Mouse (Mus musculus): ENCODE measurements at regions not wholly inside any gene's neighbourhood (a gene's known extent, or its start where the extent isn't known, plus 50 kb on each side); places are given as distances from the start of the nearest gene placed in this dataset.

DNA sequence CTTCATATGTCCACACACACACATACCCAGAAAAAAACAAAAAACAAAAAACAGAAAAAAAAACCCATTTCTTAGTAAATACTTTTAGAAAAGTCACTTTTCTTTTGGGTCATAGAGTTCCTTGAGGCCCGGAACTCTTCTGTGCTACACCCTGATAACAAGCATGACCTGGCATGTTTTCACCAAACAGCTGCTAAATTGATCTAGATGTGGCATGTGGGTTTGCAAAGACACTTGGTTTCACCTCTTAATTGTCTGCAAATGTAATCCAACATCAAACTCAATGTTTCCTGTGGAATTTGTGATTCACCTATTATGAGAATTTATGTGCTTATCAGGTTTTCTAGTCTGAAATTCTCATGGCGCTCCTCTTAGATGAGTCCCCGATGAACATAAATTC, 68.2 kb upstream of the Etv6 start:
- Histone ChIP-seq H3K27ac (ENCODE audit: insufficient read depth, low read depth, low read length) (no peak overlapping the region), H3K36me3 (ENCODE audit: control insufficient read depth, insufficient read depth, low read length) (no peaks in the 10 kb centered on the region), H3K27me3 (replicated peaks; ENCODE audit: control insufficient read depth, insufficient read depth, low read length) (no peaks in the 10 kb centered on the region), H3K4me3 (ENCODE audit: insufficient read depth, low read depth, low read length) (no peak overlapping the region), H3K4me1 (ENCODE audit: control insufficient read depth, insufficient read depth, low read length) (no peaks in the 10 kb centered on the region)
- 89% methylated on average over 3 of the region's 3 CpGs for WGBS
- TF ChIP-seq CTCF (conservative IDR thresholded peaks at IDR 0.05; ENCODE audit: insufficient read depth, insufficient read length, low read depth, low read length): no peak
- no peak for TF ChIP-seq POLR2A (IDR thresholded peaks at IDR 0.05; ENCODE audit: low read depth, low read length)
- no peak for DNase-seq

DNA sequence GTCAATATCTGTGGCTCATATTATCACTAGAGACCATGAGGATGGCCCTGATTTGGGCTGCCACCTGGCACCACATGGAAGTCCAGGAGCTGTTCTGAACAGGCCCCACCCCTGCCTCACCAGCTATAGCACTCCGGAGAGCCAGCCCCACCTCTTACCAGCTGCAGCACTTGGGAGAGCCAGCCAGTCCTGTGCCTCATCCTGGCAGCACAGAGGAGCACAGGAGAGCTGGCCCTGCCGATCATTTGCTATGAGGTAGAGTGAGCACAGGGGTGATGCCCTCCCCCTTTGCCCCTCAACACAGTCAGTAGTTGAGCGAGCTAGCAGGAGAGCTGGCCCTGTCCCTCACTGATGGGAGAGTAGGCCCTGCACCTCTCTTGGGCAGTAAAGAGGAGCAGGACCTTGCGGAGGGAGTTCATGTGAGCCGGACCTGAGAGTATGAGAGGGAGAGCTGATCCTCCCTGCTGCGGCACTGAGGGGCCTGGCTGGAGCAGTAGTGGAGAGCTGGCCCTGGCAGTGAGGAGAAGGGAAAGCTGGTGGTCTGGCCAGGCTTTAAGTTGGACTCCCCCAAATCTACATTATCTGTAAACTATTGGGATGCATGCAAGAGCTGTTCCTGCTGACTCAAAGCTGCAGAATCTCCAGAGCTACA, 63.3 kb upstream of the Etv6 start:
- TF ChIP-seq POLR2A (IDR thresholded peaks at IDR 0.05; ENCODE audit: low read depth, low read length): no peak
- TF ChIP-seq CTCF (conservative IDR thresholded peaks at IDR 0.05; ENCODE audit: insufficient read depth, insufficient read length, low read depth, low read length): no peak

DNA sequence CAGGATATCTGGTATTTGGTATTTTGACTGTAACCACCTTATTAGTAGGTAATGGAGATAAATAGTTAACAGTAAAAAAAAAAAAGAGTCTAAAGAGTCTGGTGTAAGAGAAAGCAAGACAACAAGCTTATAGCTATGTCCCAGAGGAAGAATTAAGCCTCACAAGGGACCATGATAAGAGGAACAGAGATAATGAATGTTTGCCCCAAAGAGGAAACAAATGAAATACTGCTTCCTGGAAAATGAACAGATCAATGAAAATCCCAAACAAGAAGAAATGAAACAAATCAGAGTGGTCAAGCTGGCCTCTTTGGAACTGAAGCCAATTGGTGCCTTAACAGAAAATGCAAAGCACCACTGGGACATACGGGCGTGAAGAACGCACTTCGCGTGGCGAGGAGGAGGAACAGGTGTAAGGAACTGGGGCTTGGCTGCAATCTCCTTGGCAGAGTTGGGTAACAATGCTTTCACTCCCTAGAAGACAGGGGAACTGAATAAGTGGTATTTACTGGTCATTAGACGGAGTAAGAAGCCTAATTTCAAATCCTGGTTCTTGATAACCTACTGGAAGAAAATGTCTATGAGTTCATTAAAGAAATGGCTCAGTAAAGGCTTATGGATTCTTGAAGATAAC, 62.2 kb upstream of the Etv6 start:
- no peak for DNase-seq
- no peak overlapping the region for H3K4me3 ChIP-seq (ENCODE audit: insufficient read depth, low read depth, low read length)
- H3K36me3 ChIP-seq (ENCODE audit: control insufficient read depth, insufficient read depth, low read length): no peaks in the 10 kb centered on the region
- TF ChIP-seq POLR2A (IDR thresholded peaks at IDR 0.05; ENCODE audit: low read depth, low read length): no peak
- no peak for TF ChIP-seq CTCF (conservative IDR thresholded peaks at IDR 0.05; ENCODE audit: insufficient read depth, insufficient read length, low read depth, low read length)
- H3K27me3 ChIP-seq (replicated peaks; ENCODE audit: control insufficient read depth, insufficient read depth, low read length): no peaks in the 10 kb centered on the region
- H3K4me1 ChIP-seq (ENCODE audit: control insufficient read depth, insufficient read depth, low read length): no peaks in the 10 kb centered on the region
- H3K27ac ChIP-seq (ENCODE audit: insufficient read depth, low read depth, low read length): no peak overlapping the region
- 91% methylated on average over 7 of the region's 7 CpGs for WGBS

More for the DNA sequence above, 63.3 kb upstream of the Etv6 start:
- no peaks in the 10 kb centered on the region for H3K36me3 ChIP-seq (ENCODE audit: control insufficient read depth, insufficient read depth, low read length)
- no peak for DNase-seq
- H3K27ac ChIP-seq (ENCODE audit: insufficient read depth, low read depth, low read length): no peak overlapping the region
- 78% methylated on average over 6 of the region's 6 CpGs for WGBS
- no peaks in the 10 kb centered on the region for H3K4me1 ChIP-seq (ENCODE audit: control insufficient read depth, insufficient read depth, low read length)
- H3K27me3 ChIP-seq (replicated peaks; ENCODE audit: control insufficient read depth, insufficient read depth, low read length): no peaks in the 10 kb centered on the region
- no peak overlapping the region for H3K4me3 ChIP-seq (ENCODE audit: insufficient read depth, low read depth, low read length)

DNA sequence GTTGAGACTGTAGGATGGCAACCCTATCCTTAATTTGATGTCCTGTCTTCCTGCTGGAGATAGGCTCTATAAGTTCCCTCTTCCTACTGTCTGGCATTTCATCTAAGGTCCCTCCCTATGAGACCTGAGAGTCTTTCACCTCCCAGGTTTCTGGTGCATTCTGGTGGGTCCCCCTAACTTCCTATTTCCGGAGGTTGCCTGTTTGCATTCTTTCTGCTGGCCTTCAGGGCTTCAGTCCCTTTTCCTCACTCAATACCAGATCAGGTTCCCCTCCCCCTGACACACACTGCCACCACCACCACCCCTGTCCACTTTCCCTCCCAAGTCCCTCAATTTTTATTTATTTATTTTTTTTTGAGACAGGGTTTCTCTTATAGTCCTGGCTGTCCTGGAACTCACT, 59.5 kb upstream of the Etv6 start:
- Histone ChIP-seq H3K4me1 (ENCODE audit: control insufficient read depth, insufficient read depth, low read length) (no peaks in the 10 kb centered on the region), H3K27ac (ENCODE audit: insufficient read depth, low read depth, low read length) (no peak overlapping the region), H3K36me3 (ENCODE audit: control insufficient read depth, insufficient read depth, low read length) (no peaks in the 10 kb centered on the region), H3K27me3 (replicated peaks; ENCODE audit: control insufficient read depth, insufficient read depth, low read length) (no peaks in the 10 kb centered on the region), H3K4me3 (ENCODE audit: insufficient read depth, low read depth, low read length) (no peak overlapping the region)
- DNase-seq: no peak
- TF ChIP-seq POLR2A (IDR thresholded peaks at IDR 0.05; ENCODE audit: low read depth, low read length) (no peak), CTCF (conservative IDR thresholded peaks at IDR 0.05; ENCODE audit: insufficient read depth, insufficient read length, low read depth, low read length) (no peak)
- 78% methylated on average over 1 of the region's 1 CpGs for WGBS

- Histone ChIP-seq H3K27me3 (replicated peaks; ENCODE audit: control insufficient read depth, insufficient read depth, low read length) (no peaks in the 10 kb centered on the region), H3K4me1 (ENCODE audit: control insufficient read depth, insufficient read depth, low read length) (no peaks in the 10 kb centered on the region), H3K36me3 (ENCODE audit: control insufficient read depth, insufficient read depth, low read length) (no peaks in the 10 kb centered on the region), H3K4me3 (ENCODE audit: insufficient read depth, low read depth, low read length) (no peak overlapping the region), H3K27ac (ENCODE audit: insufficient read depth, low read depth, low read length) (no peak overlapping the region)
- 52% methylated on average over 6 of the region's 6 CpGs for WGBS
- no peak for TF ChIP-seq POLR2A (IDR thresholded peaks at IDR 0.05; ENCODE audit: low read depth, low read length)
- TF ChIP-seq CTCF (conservative IDR thresholded peaks at IDR 0.05; ENCODE audit: insufficient read depth, insufficient read length, low read depth, low read length): no peak
- DNase-seq: no peak
Observed at GRCm38 (mm10) chr6:133976854-133977253, 58.6 kb upstream of the Etv6 start.

DNA sequence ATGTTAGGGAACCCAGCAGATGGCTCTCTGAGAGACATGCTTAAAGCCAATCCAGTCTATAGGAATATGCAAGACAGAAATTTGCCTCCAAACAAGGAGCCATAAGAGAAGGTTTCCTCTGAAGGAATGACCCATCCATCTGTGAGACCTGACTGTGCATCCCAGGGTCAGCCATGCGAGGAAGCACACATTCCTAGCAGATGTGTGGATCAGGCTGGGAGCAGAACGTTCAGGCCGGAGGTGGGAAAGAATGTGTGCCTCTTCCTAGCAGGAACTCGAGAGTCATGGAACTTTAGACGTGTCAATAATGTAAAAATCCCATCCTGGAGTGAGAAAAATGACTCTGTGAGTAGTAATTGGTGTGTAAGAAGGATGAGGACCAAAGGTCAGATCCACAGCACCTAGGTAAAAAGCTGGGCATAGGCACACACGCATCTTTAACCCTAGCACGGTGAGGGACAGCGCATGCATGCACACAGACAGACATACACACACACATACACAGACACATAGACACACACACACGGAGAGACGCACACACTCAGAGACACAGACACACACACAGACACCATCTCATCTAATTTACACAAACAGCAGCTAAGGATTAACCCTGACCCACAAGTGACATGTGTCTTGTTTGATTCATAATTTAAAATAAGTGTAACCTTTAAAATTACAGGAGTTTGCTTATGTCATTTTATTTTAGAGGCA, 51.5 kb upstream of the Etv6 start:
- Histone ChIP-seq H3K36me3 (ENCODE audit: control insufficient read depth, insufficient read depth, low read length) (no peaks in the 10 kb centered on the region), H3K4me3 (ENCODE audit: insufficient read depth, low read depth, low read length) (no peak overlapping the region), H3K27me3 (replicated peaks; ENCODE audit: control insufficient read depth, insufficient read depth, low read length) (no peaks in the 10 kb centered on the region), H3K4me1 (ENCODE audit: control insufficient read depth, insufficient read depth, low read length) (no peaks in the 10 kb centered on the region), H3K27ac (ENCODE audit: insufficient read depth, low read depth, low read length) (no peak overlapping the region)
- WGBS: 69% methylated on average over 10 of the region's 10 CpGs
- TF ChIP-seq POLR2A (IDR thresholded peaks at IDR 0.05; ENCODE audit: low read depth, low read length) (no peak), CTCF (conservative IDR thresholded peaks at IDR 0.05; ENCODE audit: insufficient read depth, insufficient read length, low read depth, low read length) (no peak)
- no peak for DNase-seq

- Histone ChIP-seq H3K36me3 (ENCODE audit: control insufficient read depth, insufficient read depth, low read length) (no peaks in the 10 kb centered on the region), H3K4me3 (ENCODE audit: insufficient read depth, low read depth, low read length) (no peak overlapping the region), H3K4me1 (ENCODE audit: control insufficient read depth, insufficient read depth, low read length) (no peaks in the 10 kb centered on the region), H3K27me3 (replicated peaks; ENCODE audit: control insufficient read depth, insufficient read depth, low read length) (no peaks in the 10 kb centered on the region), H3K27ac (ENCODE audit: insufficient read depth, low read depth, low read length) (no peak overlapping the region)
- TF ChIP-seq CTCF (conservative IDR thresholded peaks at IDR 0.05; ENCODE audit: insufficient read depth, insufficient read length, low read depth, low read length): no peak
- TF ChIP-seq POLR2A (IDR thresholded peaks at IDR 0.05; ENCODE audit: low read depth, low read length): no peak
- 32% methylated on average over 16 of the region's 16 CpGs for WGBS
- peak; percentile 36 for DNase-seq
Observed at GRCm38 (mm10) chr6:133984666-133985355, 50.7 kb upstream of the Etv6 start.

Data from kidney, adult 2 months (tissue).